Mouse (Mus musculus): ENCODE data around the gene Nfkbil1. TPM values are rescaled to one million over a fixed set of nuclear protein-coding genes. Genes with fewer than 3 reads are reported as not detected.

The Nfkbil1 gene
- polyA plus RNA-seq, 1 experiment from 2014 or later, result 11.6 TPM

GRCm38 (mm10) chr17:35195631-35196320 lies 39.8 kb downstream of the Nfkbil1 start:
- Histone ChIP-seq H3K27me3 (ENCODE audit: insufficient read depth, low read length) (peaks cover 33% of the 10 kb centered on the region), H3K27ac (ENCODE audit: low read length) (no peak overlapping the region), H3K4me2 (replicated peaks; ENCODE audit: low read depth, low read length) (peak overlapping the region; percentile 68), H3K36me3 (ENCODE audit: insufficient read depth, low read length) (no peaks in the 10 kb centered on the region), H3K9me3 (ENCODE audit: low read length) (no peaks in the 10 kb centered on the region), H3K9ac (replicated peaks; ENCODE audit: low read length) (peak overlapping the region; percentile 47), H3K4me3 (ENCODE audit: low read length) (peak overlapping the region; percentile 43), H3K4me1 (ENCODE audit: insufficient read depth, low read length) (peaks cover 14% of the 10 kb centered on the region)
- ATAC-seq (ENCODE audit: low FRiP score, low TSS enrichment), result peak; percentile 87
- WGBS, result under 1% methylated on average over 66 of the region's 66 CpGs

GRCm38 (mm10) chr17:35194844-35195630 lies 40.6 kb downstream of the Nfkbil1 start:
- Histone ChIP-seq H3K4me1 (ENCODE audit: insufficient read depth, low read length) (peaks cover 14% of the 10 kb centered on the region), H3K9ac (replicated peaks; ENCODE audit: low read length) (peak overlapping the region; percentile 47), H3K27me3 (ENCODE audit: insufficient read depth, low read length) (peaks cover 29% of the 10 kb centered on the region), H3K27ac (ENCODE audit: low read length) (no peak overlapping the region), H3K36me3 (ENCODE audit: insufficient read depth, low read length) (no peaks in the 10 kb centered on the region), H3K4me3 (ENCODE audit: low read length) (peak overlapping the region; percentile 43), H3K9me3 (ENCODE audit: low read length) (no peaks in the 10 kb centered on the region), H3K4me2 (replicated peaks; ENCODE audit: low read depth, low read length) (peak overlapping the region; percentile 68)
- ATAC-seq (ENCODE audit: low FRiP score, low TSS enrichment), result 0 out of 2 replicates have a peak, but pooled peaks have one; percentile 49
- WGBS, result 45% methylated on average over 19 of the region's 19 CpGs

GRCm38 (mm10) chr17:35193881-35194843 lies 41.4 kb downstream of the Nfkbil1 start, which contains the start of gene Ltb:
Gene Ltb, plus strand, starts transcription at chr17:35194439.
- H3K27me3 ChIP-seq (ENCODE audit: insufficient read depth, low read length), result peaks cover 27% of the 10 kb centered on the region
- WGBS, result 61% methylated on average over 28 of the region's 28 CpGs
- H3K4me3 ChIP-seq (ENCODE audit: low read length), result peak within 1 kb of the TSS; percentile 43
- peak; percentile 40; the same call in 1 of the 2 replicates for ATAC-seq (ENCODE audit: low FRiP score, low TSS enrichment)
- H3K4me1 ChIP-seq (ENCODE audit: insufficient read depth, low read length), result peaks cover 14% of the 10 kb centered on the region
- H3K27ac ChIP-seq (ENCODE audit: low read length), result no peak within 1 kb of the TSS
- peak within 1 kb of the TSS; percentile 68; the same call in 1 of the 2 replicates for H3K4me2 ChIP-seq (replicated peaks; ENCODE audit: low read depth, low read length)
- peak within 1 kb of the TSS; percentile 47; the same call in 1 of the 2 replicates for H3K9ac ChIP-seq (replicated peaks; ENCODE audit: low read length)
- no peaks in the 10 kb centered on the region for H3K36me3 ChIP-seq (ENCODE audit: insufficient read depth, low read length)
- H3K9me3 ChIP-seq (ENCODE audit: low read length), result no peaks in the 10 kb centered on the region

GRCm38 (mm10) chr17:35192924-35193323 lies 42.7 kb downstream of the Nfkbil1 start:
- 80% methylated on average over 5 of the region's 5 CpGs for WGBS
- peaks cover 14% of the 10 kb centered on the region for H3K4me1 ChIP-seq (ENCODE audit: insufficient read depth, low read length)
- peaks cover 19% of the 10 kb centered on the region for H3K27me3 ChIP-seq (ENCODE audit: insufficient read depth, low read length)
- H3K4me3 ChIP-seq (ENCODE audit: low read length), result no peak overlapping the region
- H3K36me3 ChIP-seq (ENCODE audit: insufficient read depth, low read length), result no peaks in the 10 kb centered on the region
- H3K27ac ChIP-seq (ENCODE audit: low read length), result no peak overlapping the region
- no peaks in the 10 kb centered on the region for H3K9me3 ChIP-seq (ENCODE audit: low read length)
- no peak for ATAC-seq (ENCODE audit: low FRiP score, low TSS enrichment)
- H3K9ac ChIP-seq (replicated peaks; ENCODE audit: low read length), result no peak overlapping the region
- H3K4me2 ChIP-seq (replicated peaks; ENCODE audit: low read depth, low read length), result no peak overlapping the region

- 69% methylated on average over 2 of the region's 2 CpGs for WGBS
- Histone ChIP-seq H3K27me3 (ENCODE audit: insufficient read depth, low read length) (peaks cover 15% of the 10 kb centered on the region), H3K27ac (ENCODE audit: low read length) (no peak overlapping the region), H3K36me3 (ENCODE audit: insufficient read depth, low read length) (no peaks in the 10 kb centered on the region), H3K4me3 (ENCODE audit: low read length) (no peak overlapping the region), H3K9ac (replicated peaks; ENCODE audit: low read length) (no peak overlapping the region), H3K4me1 (ENCODE audit: insufficient read depth, low read length) (peaks cover 14% of the 10 kb centered on the region), H3K4me2 (replicated peaks; ENCODE audit: low read depth, low read length) (no peak overlapping the region), H3K9me3 (ENCODE audit: low read length) (no peaks in the 10 kb centered on the region)
- no peak for ATAC-seq (ENCODE audit: low FRiP score, low TSS enrichment)
These were observed 43.9 kb downstream of the Nfkbil1 start for GRCm38 (mm10) chr17:35191723-35192122.

GRCm38 (mm10) chr17:35190096-35190495 lies 45.5 kb downstream of the Nfkbil1 start:
- Histone ChIP-seq H3K9ac (replicated peaks; ENCODE audit: low read length) (no peak overlapping the region), H3K4me1 (ENCODE audit: insufficient read depth, low read length) (peaks cover 11% of the 10 kb centered on the region; the same call in 1 of the 2 replicates), H3K27ac (ENCODE audit: low read length) (no peak overlapping the region), H3K27me3 (ENCODE audit: insufficient read depth, low read length) (peaks cover 2% of the 10 kb centered on the region), H3K4me2 (replicated peaks; ENCODE audit: low read depth, low read length) (no peak overlapping the region), H3K4me3 (ENCODE audit: low read length) (no peak overlapping the region), H3K9me3 (ENCODE audit: low read length) (no peaks in the 10 kb centered on the region), H3K36me3 (ENCODE audit: insufficient read depth, low read length) (no peaks in the 10 kb centered on the region)
- WGBS, result 78% methylated on average over 4 of the region's 4 CpGs
- no peak for ATAC-seq (ENCODE audit: low FRiP score, low TSS enrichment)

- ATAC-seq (ENCODE audit: low FRiP score, low TSS enrichment), result no peak
- no peaks in the 10 kb centered on the region for H3K9me3 ChIP-seq (ENCODE audit: low read length)
- 0 out of 2 replicates have a peak, but pooled peaks cover 6% of the 10 kb centered on the region for H3K4me1 ChIP-seq (ENCODE audit: insufficient read depth, low read length)
These were observed 46.4 kb downstream of the Nfkbil1 start for GRCm38 (mm10) chr17:35189186-35189585.

GRCm38 (mm10) chr17:35187959-35188610 lies 47.5 kb downstream of the Nfkbil1 start, which contains the start of gene Lst1:
Gene Lst1, minus strand, starts transcription at chr17:35188439.
- no peak within 1 kb of the TSS for H3K4me3 ChIP-seq (ENCODE audit: low read length)
- no peak within 1 kb of the TSS for H3K4me2 ChIP-seq (replicated peaks; ENCODE audit: low read depth, low read length)
- H3K4me1 ChIP-seq (ENCODE audit: insufficient read depth, low read length), result 0 out of 2 replicates have a peak, but pooled peaks cover 6% of the 10 kb centered on the region
- WGBS, result 73% methylated on average over 7 of the region's 7 CpGs
- no peak within 1 kb of the TSS for H3K27ac ChIP-seq (ENCODE audit: low read length)
- H3K27me3 ChIP-seq (ENCODE audit: insufficient read depth, low read length), result no peaks in the 10 kb centered on the region
- H3K9ac ChIP-seq (replicated peaks; ENCODE audit: low read length), result no peak within 1 kb of the TSS
- ATAC-seq (ENCODE audit: low FRiP score, low TSS enrichment), result no peak
- no peaks in the 10 kb centered on the region for H3K36me3 ChIP-seq (ENCODE audit: insufficient read depth, low read length)
- H3K9me3 ChIP-seq (ENCODE audit: low read length), result no peaks in the 10 kb centered on the region

More at GRCm38 (mm10) chr17:35189186-35189585, 46.4 kb downstream of the Nfkbil1 start:
- Histone ChIP-seq H3K4me3 (ENCODE audit: low read length) (no peak overlapping the region), H3K27me3 (ENCODE audit: insufficient read depth, low read length) (no peaks in the 10 kb centered on the region), H3K9ac (replicated peaks; ENCODE audit: low read length) (no peak overlapping the region), H3K36me3 (ENCODE audit: insufficient read depth, low read length) (no peaks in the 10 kb centered on the region), H3K27ac (ENCODE audit: low read length) (no peak overlapping the region), H3K4me2 (replicated peaks; ENCODE audit: low read depth, low read length) (no peak overlapping the region)
- WGBS, result 48% methylated on average over 1 of the region's 1 CpGs

GRCm38 (mm10) chr17:35187345-35187744 lies 48.2 kb downstream of the Nfkbil1 start:
- no peaks in the 10 kb centered on the region for H3K27me3 ChIP-seq (ENCODE audit: insufficient read depth, low read length)
- H3K9me3 ChIP-seq (ENCODE audit: low read length), result no peaks in the 10 kb centered on the region
- 55% methylated on average over 4 of the region's 4 CpGs for WGBS
- no peak overlapping the region for H3K27ac ChIP-seq (ENCODE audit: low read length)
- H3K9ac ChIP-seq (replicated peaks; ENCODE audit: low read length), result no peak overlapping the region
- H3K4me1 ChIP-seq (ENCODE audit: insufficient read depth, low read length), result 0 out of 2 replicates have a peak, but pooled peaks cover 6% of the 10 kb centered on the region
- no peaks in the 10 kb centered on the region for H3K36me3 ChIP-seq (ENCODE audit: insufficient read depth, low read length)
- no peak for ATAC-seq (ENCODE audit: low FRiP score, low TSS enrichment)
- H3K4me3 ChIP-seq (ENCODE audit: low read length), result no peak overlapping the region
- no peak overlapping the region for H3K4me2 ChIP-seq (replicated peaks; ENCODE audit: low read depth, low read length)

Data from kidney, embryonic 16.5 days (tissue).